Mouse (Mus musculus) right cerebral cortex, postnatal 25 days (tissue): ENCODE measurements around the gene Svip.

Experiments used
- DNase-seq: peaks from one replicate; pipeline ENCODE4 v3.0.0; 2022

Gene Svip

DNA sequence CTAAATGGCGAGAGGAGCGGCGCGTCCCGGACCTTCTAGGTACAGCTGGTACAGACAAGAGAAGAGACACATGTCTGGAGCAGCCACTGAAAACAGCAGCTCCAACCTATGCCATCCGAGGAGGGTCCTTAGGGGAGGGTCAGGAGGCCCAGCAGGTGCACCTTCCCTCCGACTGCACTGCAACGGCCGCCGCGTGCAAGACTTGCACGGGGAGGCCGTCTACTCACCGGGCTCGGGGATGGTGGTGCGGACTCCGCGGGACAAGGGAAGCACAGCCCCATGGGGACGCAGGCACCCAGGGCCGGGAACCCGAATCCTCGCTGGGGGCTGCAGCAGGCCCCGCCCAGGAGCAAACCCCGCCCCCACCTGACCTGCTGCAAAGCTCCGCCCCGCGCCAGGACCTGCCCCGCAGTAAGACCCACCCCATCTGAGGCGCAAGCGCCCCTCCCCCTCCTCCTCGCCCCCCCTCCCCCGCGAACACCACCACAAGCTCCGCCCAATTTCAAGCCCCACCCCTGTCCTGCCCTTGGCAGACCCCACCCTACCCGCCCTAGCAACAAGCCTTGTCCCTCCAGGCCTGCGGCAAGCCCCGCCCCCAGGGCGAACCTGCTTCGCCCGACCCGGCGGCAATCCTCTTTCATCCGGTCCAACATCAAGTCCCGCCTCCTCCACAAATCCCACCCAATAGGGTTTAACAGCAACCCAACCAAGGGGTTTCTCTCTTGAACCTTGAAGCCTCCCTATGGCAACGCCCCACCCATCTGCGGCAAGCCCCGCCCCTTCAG, at the start of gene Svip:
Gene Svip (minus strand): TSS at position 508 of the 785 bp plus-strand sequence.
- peak; percentile 92 for DNase-seq

DNA sequence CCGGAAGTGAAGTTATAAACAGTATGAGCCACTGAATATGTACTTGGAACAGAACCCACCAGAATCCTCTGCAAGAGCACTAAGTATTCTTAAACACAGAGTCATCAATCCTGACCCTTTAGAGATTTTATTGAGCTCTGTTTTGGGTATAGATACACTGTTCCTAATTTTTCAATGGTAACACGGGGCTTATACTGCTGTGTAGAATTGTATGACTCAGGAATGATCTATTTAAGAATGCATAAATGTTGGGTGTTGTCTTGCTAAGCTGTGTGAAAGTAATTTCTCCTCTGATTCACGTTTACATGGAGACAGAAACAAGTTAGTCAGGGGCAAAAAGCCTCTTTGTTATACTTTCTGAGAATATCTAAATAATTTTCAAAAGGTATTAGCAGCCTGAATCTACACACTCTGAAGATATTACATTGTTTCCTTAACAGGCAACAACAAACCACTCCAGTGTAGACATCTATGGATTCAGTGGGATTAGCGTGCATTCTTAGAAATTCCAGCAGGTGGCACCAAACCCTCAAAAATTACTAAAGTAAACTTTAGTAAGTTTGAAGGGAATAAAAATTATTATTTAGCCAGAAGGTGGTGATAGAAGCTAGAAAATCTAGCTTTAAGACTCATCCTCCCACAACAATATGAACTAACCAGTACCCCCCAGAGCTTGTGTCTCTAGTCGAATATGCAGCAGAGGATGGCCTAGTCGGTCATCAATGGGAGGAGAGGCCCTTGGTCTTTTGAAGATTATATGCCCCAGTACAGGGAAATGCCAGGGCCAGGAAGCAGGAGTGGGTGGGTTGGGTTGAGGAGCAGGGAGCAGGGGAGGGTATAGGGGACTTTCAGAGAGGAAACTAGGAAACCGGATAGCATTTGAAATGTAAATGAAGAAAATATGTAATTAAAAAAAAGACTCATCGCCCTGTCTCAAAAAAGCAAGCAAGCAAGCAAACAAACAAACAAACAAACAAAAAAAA, 32.1 kb upstream of the Svip start:
- no peak for DNase-seq

DNA sequence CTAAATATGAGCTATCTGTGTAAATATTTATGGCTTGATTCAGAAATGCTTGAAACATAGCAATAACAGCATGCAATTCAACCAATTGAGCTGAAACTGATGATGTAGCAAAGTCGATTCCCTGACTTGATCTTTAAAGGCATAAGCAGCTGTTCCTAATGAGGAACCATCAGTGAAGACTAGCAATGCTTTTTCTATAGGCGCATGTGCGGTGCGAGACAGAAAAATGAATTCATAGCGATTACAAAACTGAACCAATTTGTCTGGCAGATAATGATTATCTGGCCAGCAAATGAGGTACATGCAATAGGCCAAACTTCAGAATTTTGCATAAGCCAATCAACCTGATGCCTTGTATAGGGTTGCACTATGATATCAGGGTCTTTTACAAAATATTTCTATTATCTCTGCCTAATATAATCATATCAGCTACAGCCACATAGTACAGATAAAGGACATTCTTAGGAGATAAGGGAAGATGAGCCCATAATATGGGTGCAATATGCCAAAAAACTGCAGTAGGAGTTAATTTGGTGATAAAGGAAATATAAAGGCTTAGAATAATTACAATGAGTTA, 18.3 kb upstream of the Svip start:
- DNase-seq = no peak

DNA sequence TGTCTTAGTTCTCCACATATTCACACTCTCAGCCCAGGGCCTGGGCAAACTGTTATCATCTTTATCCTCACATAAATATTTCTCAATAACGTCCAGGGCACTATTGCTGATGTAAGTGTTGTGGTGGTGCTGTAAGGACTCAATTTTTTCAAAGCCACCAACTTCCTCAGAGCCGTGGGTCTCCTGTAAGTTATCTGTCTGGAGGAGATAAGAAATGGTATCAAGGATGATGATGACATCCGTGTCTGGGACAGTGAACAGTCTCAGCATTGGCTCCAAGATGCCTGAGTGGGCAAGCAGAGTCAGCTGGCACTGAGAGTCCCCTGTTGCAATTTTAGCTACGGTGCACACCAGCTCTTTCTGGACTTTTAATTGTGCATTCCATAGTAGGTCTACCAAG, 16.2 kb upstream of the Svip start:
- DNase-seq = no peak

DNA sequence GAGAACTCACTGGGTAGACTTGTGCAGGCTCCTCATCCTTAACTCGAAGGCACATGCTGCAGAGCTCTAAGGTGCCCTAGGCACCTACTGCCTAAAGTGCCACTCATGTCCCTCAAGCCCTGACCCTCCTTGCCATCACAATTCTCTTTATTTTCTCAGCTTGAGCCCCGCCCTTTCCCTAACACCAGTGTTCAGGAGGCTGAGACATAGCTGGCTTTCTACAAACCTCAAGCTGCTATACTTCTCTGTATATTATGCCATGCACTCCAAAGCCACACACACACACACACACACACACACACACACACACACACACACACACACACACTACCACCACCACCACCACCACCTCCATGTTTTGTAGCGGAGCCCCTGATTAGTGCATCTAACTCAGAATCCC, 9.8 kb upstream of the Svip start, which contains the start of gene 1700015G11Rik:
Gene 1700015G11Rik (minus strand): TSS at position 101 of the 400 bp plus-strand sequence.
- no peak for DNase-seq

DNA sequence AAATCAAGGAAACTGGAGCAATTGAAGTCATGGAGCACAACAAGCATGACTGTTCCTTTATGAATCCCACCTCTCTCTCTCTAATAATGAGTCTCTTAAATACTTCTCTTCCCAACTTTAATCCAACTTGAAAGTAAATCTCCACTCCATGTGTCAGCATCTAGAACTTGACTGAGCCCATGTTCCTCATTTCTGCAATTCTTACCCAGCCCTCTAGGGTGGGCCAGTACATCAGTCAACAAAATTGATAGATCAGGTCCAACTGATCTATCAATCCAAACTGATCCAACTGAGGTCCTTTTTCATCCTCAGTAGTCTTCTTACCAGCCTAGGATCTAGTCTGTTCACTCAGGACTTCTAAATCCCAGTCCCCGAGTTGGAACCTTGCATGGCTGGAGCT, 9.4 kb upstream of the Svip start:
- DNase-seq = no peak

DNA sequence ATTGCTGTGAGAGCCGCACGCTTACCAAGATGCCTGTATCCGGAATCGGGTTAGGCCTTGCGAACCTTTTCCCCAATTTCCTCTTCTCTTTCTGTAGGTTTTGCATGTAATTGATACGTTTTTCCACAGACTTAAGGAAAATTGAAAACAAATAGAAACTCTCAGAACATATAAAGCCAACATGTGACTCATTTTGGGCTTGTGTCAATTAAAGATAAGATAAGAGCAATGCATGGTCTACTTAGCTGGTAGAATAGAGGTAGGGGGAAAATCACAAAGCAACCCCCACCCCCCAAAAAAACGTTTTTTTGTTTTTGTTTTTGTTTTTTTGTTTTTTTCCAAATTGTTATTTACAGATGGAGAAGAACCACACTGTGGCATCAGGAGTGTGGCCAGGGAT, 7.6 kb upstream of the Svip start:
- DNase-seq = no peak

DNA sequence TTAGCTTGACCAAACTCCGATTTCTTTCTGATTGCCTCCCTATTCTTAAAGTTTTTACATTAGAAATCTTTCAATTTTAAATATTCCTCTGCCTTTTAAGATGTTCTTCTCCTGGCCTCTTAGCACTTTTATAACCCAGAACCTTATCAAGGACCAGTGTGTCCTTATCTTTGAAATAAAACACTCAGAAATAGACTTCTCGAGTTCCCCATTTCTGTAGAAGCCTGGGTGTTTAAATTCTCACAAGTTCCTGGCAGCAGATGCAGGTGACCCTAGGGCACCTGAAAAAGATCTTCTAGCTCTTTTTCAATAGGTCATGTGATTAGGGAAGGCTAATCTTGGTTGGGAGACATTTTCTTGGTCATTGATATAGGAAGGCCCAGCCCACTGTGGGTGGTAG, 1.3 kb upstream of the Svip start:
- no peak for DNase-seq

DNA sequence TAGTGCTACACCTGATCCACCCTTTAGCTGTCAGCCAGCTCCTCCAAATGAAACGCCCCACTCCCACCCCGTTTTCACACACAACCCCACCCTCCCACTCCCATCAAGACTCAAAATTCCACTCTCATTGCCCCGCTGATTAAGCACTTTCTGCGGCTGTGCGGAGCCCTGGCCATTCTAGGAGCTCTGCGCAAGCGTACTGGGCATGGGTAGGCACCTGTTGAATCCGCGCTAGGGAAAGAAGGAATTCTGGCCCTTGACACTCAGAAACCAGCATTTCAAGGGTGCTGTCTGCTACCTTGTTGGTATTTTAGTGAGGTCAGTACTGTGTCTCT, 445 bp upstream of the Svip start:
- DNase-seq = no peak

DNA sequence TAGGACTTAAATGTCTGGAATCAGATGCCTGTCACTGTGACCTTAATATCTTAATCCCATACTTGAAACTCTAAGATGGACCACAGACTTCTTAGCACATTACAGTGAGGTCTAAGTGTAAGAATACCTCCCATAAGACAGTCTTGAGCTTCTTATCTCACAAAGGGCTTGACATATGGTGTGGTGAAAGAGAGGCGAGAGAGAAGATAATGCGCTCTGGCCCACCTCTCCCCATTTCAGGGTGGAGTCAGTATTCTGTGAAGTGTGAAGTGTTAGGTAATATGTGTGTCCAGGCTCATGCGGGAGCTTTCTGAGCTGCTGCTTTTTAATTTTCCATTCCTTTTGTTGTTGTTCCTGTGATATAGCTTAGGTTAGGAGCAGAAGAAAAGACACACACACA, 14.8 kb downstream of the Svip start:
- DNase-seq = no peak

DNA sequence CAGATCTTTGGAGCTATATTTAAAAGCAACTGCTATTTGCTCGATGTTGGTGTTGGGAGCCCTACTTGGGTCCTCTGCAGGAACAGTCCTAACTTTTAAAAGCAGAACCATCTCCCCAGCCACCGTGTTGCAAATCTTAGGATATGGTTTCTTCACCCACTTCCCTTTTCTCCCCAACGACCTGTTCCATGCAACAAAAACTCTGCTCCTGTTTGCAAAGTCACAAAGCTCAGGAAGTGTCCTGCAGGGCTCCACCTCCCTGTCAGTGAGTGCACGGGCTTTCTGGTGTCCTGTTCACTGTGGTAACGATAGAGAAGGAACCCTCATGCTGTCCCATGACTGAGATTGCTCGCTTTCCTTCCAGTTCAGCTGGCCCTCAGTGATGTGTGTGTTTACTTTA, 18.9 kb downstream of the Svip start:
- DNase-seq = no peak

DNA sequence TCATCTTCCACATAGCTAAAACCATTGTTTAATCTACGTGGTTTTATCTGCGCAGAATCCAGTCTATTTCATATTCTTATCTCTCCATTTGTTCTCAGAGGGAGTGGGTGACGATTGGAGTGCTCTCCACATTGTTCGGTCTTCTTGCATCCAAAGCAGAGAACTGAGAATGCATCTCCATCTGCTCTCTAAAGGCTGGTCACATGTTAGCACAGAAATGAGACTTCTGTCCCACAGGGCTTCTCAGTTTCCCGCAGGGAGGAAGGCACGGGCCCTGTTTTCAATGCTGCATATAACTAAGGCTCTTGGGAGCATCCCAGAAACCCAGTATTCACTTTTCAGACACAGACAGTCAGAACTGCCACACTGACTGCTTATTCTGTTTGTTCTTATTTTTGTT, 20.1 kb downstream of the Svip start:
- DNase-seq = no peak

DNA sequence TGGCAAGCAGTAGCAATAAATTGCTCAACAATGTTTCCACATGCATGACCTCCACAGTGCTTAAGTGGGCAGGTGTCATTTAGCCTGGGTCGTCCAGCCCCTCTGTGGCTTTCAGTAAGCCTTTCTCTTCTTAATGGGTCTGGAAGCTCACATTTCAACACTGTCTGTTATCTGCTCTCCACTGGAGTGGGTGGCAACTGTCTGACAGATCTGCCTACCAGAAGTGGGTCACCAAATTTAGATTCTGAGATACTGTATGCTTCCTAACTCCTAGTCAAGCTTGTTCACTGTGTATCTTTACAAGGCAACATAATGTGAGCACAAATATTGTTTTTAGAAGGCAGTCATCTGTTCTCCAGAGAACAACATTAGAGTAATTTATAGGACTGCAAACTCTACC, 23.5 kb downstream of the Svip start:
- no peak for DNase-seq

DNA sequence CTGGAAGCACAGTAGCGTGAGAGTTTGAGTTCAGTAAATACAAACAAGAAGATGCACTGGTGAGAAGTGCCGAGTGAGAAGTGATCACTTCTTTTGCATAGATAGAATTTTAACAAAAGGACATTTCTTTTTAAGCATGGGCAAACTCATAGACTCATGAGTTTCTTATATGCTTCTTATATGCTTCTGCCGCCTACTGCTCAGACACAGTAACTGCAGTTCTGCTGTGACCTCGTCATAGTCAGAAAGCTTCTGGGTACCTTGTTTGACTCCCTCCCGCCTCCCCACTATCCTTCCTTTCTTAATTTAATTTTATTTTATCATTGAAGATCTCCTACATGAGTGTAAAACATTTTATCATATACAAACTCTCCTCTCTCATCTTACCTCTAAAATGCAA, 26.5 kb downstream of the Svip start:
- DNase-seq = no peak

DNA sequence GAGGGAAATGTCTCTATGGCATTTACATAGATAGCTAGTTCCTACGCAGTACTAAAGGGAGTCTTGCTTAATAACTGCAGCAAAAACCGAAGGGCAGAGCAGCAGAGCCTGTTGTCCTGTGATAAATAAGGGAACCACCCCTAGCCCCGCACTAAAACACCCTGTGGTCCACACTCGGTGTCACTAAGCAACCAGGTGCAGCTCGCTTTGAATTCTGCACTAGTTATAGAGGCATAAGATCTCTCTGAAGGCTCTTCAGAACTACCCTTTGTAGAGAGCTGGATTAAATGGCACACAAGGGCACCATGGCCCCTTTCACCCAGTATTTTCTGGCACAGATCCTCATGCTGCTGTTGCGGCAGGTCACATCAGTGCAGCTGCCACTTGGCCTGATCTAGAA, 30.6 kb downstream of the Svip start:
- DNase-seq = no peak

DNA sequence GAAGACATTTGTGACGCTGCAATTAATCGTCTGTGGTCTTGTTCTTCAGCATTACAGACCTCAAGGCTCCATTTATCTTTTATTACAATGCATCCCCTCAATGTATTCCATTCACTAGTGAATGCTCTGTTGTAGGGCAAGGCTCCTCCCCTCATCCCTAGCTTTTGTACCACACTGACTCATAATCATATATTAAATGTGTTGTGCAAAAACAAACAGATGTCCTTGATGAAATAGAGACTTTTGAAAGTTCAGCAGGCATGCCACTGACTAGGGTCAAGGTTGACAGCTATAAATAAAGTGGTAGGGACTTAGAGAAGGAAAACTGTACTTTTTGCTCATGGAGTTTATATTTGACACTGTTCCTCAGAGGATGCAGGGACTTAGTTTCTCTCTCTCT, 32.3 kb downstream of the Svip start:
- no peak for DNase-seq

DNA sequence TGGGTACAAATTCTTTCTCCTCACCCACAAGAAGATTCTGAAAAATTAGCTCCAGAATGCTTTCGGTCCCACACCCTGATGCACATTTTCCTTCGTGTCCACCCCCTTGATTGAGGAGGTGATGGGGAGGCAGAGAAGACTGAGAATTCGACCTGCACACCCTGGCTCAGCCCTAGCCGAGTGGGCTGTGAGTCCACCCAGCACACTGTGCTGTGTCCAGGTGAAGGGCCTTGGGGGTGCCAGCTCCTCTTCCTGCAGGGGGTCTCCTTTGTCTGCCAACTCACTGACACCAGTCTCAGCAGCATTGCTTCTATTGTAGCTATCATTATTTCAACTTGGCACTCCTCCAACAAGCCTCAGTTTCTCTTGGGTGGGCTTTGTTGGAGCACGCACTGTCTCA, 32.7 kb downstream of the Svip start:
- DNase-seq = no peak

DNA sequence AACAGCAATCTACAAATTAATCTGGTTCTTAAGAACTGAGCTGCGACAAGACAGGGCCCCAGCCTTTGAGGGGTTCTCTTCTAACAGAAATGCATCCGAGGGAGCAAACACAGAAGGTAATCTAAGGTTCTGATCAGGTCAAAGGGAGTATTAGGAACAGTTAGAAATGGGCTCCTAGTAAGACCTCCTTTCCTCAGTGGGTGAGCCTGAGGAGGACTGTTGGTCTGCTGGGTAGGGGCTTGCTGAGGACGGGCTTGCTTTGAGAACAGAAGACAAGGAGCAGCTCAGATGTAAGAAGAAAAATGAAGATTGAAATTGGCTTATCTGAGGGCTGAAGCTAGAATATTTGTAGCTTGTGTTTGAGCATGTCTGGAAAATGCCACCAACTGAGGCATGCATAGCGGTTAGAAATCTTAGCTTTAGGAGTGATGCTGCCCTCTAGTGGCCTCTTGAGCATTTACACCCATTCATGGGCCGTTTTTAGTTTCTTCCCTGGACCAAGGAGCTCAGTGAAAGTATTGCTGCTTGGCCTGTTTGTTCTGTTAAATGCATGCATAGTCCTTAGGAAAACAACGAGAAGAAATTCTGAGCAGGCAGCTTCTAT, 33.5 kb downstream of the Svip start:
- peak; percentile 38 for DNase-seq

DNA sequence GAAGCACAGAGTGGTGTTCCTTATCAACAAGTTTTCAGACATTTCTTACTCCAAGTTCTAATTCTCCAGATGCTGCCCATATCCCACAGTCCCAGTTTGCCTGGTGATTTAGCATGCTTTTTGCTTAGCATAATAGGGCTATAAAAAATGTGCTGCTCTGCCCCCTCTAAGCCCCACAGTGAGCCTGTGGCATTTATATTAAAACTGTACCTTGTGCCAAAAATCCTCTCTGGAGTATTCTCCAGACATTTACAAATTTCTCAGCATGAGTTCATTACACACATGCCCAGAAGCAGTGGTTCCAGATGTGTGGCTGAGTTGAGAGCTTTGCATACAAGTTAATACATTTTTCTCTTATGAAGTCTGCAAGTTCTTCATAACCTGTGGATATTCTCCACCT, 36.4 kb downstream of the Svip start:
- DNase-seq = no peak

DNA sequence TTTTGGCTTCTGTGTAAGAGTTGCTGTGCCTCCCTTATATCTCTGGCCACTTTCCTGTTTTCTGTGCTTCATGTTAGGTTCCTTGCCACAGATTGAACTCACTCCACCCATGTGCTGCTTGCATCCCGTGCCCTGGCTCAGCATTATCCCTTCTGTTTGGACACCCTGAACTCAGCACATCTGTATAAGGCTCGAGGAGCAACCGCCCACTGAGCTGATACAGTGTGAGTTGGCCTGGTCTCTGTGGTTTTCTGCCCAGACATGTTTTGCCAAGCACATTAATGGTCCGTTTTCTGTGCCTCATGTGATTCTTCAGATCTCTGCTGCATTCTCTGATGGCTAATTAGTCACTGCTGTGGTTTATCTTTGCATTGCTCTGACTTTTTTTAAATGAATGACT, 38.2 kb downstream of the Svip start:
- no peak for DNase-seq

DNA sequence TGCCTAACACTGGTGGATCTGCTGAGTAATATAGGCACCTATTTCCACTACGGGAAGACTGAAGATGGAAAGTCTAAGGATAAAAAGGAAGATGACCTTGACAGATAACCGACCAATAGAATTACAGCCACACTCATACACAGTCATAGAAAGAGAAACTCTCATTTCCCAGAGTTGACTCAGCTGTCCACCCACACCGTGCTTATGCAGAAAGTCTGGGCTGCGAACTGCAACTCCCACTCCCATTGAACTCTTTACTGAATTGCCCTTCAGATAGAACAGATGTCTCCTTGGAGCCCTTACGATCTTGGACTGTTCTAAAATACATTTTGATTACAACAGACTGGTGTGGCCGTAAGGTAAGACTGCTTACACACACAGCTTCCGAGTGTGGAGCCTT, 41.1 kb downstream of the Svip start:
- DNase-seq = peak; percentile 14

DNA sequence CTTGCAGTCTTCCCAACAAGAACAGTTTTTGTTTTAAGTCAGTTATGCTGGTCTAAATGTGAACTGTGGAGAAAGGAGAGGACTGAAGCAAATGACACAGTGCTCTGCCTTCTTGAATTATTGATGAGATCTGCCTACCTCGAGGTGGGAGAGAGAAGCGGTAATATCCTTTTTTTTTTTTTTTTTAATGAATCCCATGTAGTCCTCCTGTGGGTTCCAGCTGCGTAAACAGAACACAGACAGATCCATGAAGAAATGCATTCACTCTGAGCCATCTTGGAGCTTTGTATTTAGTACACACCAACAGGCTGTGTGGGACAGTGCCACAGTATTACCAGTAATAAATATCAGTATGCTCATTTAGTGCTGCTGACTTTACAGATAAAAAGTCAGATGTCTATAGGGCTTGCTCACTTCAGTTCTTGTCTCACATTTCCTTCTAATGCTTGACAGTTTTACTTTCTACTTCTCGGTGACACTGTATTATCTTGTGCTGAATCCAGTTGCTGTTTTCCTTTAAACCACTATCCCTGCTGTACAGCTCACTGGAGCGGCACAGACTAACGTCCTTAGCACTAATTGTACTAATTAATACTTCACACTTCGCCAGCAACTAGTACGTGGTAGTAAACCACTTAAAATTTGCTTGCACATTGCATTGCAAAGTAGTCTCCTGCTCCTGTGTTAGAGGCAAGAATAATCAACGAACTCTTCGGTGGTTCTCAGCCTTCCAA, 43.4 kb downstream of the Svip start:
- DNase-seq = no peak
